Mouse (Mus musculus): Measurements from ENCODE around the gene Rps7. TPM values are rescaled to one million over a fixed set of nuclear protein-coding genes. Genes with fewer than 3 reads are reported as not detected.

The Rps7 gene
- total RNA-seq (2015), result 2,571 and 2,731 TPM in 2 replicates
- total RNA-seq (2017), result 4,806 and 4,883 TPM in 2 replicates

GRCm38 (mm10) chr12:28635535-28636476, at the start of gene Rps7:
Gene Rps7 (minus strand): TSS chr12:28635953.
- peak; percentile 92 for ATAC-seq (replicated peaks; ENCODE audit: poor library complexity)

- no peak for ATAC-seq (replicated peaks; ENCODE audit: poor library complexity)
Measured at GRCm38 (mm10) chr12:28684674-28685073, 48.9 kb upstream of the Rps7 start.

- ATAC-seq (replicated peaks; ENCODE audit: poor library complexity), result peak; percentile 2; the same call in 1 of the 2 replicates
Measured at GRCm38 (mm10) chr12:28675925-28676209, 40.1 kb upstream of the Rps7 start.

GRCm38 (mm10) chr12:28675121-28675924, 39.6 kb upstream of the Rps7 start, which contains the start of gene Adi1:
Gene Adi1 (plus strand): TSS chr12:28675231.
- peak; percentile 89 for ATAC-seq (replicated peaks; ENCODE audit: poor library complexity)

- no peak for ATAC-seq (replicated peaks; ENCODE audit: poor library complexity)
Measured at GRCm38 (mm10) chr12:28674038-28674720, 38.4 kb upstream of the Rps7 start.

GRCm38 (mm10) chr12:28667287-28667686, 31.5 kb upstream of the Rps7 start:
- no peak for ATAC-seq (replicated peaks; ENCODE audit: poor library complexity)

- no peak for ATAC-seq (replicated peaks; ENCODE audit: poor library complexity)
Measured at GRCm38 (mm10) chr12:28666734-28667133, 31.0 kb upstream of the Rps7 start.

GRCm38 (mm10) chr12:28662628-28663027, 26.9 kb upstream of the Rps7 start:
- ATAC-seq (replicated peaks; ENCODE audit: poor library complexity), result no peak

GRCm38 (mm10) chr12:28649141-28650110, 13.7 kb upstream of the Rps7 start, which contains the start of gene Rnaseh1:
Gene Rnaseh1 (plus strand): TSS chr12:28649602.
- ATAC-seq (replicated peaks; ENCODE audit: poor library complexity), result peak; percentile 98

GRCm38 (mm10) chr12:28638778-28639177, 3.0 kb upstream of the Rps7 start:
- ATAC-seq (replicated peaks; ENCODE audit: poor library complexity), result no peak

- no peak for ATAC-seq (replicated peaks; ENCODE audit: poor library complexity)
Measured at GRCm38 (mm10) chr12:28636543-28636942, 790 bp upstream of the Rps7 start.

GRCm38 (mm10) chr12:28635058-28635534, 657 bp downstream of the Rps7 start:
- peak; percentile 3; the same call in 1 of the 2 replicates for ATAC-seq (replicated peaks; ENCODE audit: poor library complexity)

GRCm38 (mm10) chr12:28628436-28628835, 7.3 kb downstream of the Rps7 start:
- ATAC-seq (replicated peaks; ENCODE audit: poor library complexity), result no peak

GRCm38 (mm10) chr12:28627092-28627491, 8.7 kb downstream of the Rps7 start:
- 0 out of 2 replicates have a peak, but pooled peaks have one; percentile 4 for ATAC-seq (replicated peaks; ENCODE audit: poor library complexity)

GRCm38 (mm10) chr12:28625407-28625806, 10.3 kb downstream of the Rps7 start:
- ATAC-seq (replicated peaks; ENCODE audit: poor library complexity), result no peak

- no peak for ATAC-seq (replicated peaks; ENCODE audit: poor library complexity)
Measured at GRCm38 (mm10) chr12:28624251-28624650, 11.5 kb downstream of the Rps7 start.

- ATAC-seq (replicated peaks; ENCODE audit: poor library complexity), result peak; percentile 18; the same call in 1 of the 2 replicates
Measured at GRCm38 (mm10) chr12:28623195-28623594, 12.6 kb downstream of the Rps7 start, which contains the start of gene Colec11. Gene Colec11 (minus strand): TSS chr12:28623377.

GRCm38 (mm10) chr12:28622641-28623040, 13.1 kb downstream of the Rps7 start:
- ATAC-seq (replicated peaks; ENCODE audit: poor library complexity), result no peak

GRCm38 (mm10) chr12:28622167-28622532, 13.6 kb downstream of the Rps7 start:
- peak; percentile 24 for ATAC-seq (replicated peaks; ENCODE audit: poor library complexity)

All from megakaryocyte progenitor cell, adult 5-6 weeks (primary cell).